Mouse (Mus musculus): ENCODE results near the gene Snx18. TPM values are rescaled to one million over a fixed set of nuclear protein-coding genes. Genes with fewer than 3 reads are reported as not detected.

The Snx18 gene
- total RNA-seq, 2 experiments from 2014 or later, result 20.1 to 25.7 TPM

GRCm38 (mm10) chr13:113597616-113598015, 20.7 kb downstream of the Snx18 start:
- DNase-seq, result no peak

- DNase-seq, result no peak
Observed at GRCm38 (mm10) chr13:113596821-113597541, 21.4 kb downstream of the Snx18 start.

DNA sequence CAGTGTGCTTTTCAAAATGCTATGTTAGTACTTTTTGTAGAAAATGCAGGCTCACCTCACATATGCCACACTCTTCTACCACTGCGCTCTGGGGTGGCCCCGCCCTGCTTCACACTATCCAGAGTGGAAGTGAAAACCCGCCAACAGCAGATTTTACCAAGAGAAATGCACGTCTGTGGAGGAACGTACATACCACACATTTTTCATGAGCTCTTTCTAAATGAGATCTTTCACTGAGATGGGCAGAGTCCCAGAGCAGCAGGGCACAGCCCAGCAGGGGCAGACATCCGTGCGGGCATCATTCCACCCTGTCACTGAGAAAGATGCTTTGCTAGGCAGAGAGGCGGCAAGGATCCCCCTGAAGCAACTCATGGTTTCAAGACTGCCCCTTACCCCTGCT, 22.4 kb downstream of the Snx18 start:
- DNase-seq, result no peak

DNA sequence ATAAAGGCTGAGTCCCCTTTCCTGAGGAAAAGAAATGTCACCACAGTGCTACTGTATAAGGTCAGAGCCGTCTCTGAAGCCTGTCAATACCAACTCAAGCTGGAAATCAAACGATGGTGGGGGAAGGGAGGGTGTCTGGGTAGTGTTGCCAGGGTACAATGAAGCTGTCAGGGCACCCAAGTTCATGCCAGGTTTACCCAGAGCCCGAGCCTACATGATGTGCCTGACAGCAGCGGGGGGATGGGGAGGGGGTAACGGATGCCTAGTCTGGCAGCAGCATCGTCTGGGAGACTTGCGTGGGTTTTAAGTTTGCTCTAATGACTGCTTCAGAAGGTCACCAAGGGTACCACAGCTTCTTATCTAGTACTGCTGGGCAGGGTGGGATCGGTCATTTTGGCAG, 23.1 kb downstream of the Snx18 start:
- no peak for DNase-seq

GRCm38 (mm10) chr13:113594361-113594760, 24.0 kb downstream of the Snx18 start:
- no peak for DNase-seq

GRCm38 (mm10) chr13:113593711-113594110, 24.7 kb downstream of the Snx18 start:
- DNase-seq, result no peak

DNA sequence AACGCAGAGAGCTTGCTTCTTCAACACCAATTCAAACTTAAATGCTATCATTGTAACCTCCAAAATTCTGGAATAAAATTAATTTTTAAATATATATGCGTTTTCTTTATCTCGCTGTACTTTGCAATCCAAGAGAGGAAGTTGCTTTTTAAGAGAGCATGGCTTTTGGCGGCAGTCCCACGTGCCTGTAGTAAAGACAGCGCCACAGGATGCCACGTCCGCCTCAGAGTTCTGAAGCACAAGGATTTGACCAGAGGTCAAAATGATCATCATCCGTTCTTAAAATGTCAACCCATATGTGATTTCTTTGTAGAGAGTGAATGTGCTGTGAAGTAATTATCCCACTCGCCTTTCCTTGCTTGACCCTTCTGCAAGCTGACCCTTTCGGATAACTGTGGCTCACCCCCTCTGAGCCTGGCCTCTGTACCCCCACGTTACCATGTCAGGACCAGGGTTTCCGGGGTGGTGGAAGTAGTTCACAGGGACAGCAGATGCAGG, 25.6 kb downstream of the Snx18 start:
- DNase-seq, result no peak

GRCm38 (mm10) chr13:113591336-113591735, 27.0 kb downstream of the Snx18 start:
- DNase-seq, result no peak

DNA sequence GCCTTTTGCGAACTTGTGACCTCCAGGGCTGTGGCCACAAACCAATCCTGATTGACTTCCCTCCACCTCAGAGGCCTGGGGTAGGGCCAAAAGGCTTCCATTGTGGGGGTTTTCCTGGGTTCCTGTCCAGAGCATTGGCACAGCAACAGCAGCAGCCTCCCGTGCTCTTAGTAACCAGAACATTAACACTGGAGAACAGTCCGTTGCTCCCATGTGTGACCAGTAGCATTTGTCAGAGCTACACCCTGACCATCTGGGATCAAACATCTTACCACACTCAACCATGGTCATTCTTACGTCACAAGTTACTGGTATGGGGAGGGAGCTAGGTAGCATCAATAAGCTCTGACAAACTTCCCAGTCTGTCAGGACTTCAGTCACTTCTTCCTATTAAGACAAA, 28.1 kb downstream of the Snx18 start:
- no peak for DNase-seq

DNA sequence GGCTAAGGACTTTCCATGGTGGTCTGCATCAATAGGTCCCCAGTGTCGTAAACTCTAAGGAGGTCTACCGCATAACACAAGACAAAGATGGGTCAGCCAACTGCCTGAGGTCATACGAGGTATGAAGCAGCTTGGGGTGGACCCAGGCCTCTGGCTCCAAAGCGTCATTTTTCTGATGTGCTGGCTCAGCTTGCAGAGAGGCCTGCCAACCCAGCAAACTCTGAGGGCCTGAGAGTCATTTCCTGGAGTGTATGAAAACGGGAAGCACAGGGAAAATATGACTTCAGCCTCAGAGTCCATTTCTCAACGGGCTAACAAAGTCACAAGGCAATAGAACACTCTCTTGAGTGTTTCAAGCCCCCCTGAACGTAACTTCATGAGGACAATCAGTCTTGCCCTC, 28.9 kb downstream of the Snx18 start:
- DNase-seq, result peak; percentile 39

GRCm38 (mm10) chr13:113587200-113587936, 31.0 kb downstream of the Snx18 start:
- no peak for DNase-seq

GRCm38 (mm10) chr13:113585606-113586005, 32.8 kb downstream of the Snx18 start:
- no peak for DNase-seq

DNA sequence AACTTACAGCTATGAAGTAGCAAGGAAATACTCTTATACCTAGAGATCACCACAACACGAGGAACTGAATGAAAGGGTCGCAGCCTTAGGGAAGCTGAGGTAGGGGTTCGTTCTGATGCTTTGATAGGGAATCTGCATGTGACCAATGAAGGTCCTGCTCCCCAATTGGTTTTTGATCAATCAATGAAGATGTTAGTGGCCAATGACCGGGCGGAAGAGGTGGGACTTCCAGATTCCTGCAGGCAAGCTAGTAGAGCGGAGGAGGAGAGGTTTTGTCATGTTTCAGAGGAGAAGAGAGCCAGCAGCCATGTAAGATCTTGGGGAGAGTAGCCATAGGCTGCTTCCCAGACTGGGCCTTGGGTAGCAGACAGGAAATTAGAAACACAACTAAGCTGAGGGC, 33.9 kb downstream of the Snx18 start:
- DNase-seq, result no peak

DNA sequence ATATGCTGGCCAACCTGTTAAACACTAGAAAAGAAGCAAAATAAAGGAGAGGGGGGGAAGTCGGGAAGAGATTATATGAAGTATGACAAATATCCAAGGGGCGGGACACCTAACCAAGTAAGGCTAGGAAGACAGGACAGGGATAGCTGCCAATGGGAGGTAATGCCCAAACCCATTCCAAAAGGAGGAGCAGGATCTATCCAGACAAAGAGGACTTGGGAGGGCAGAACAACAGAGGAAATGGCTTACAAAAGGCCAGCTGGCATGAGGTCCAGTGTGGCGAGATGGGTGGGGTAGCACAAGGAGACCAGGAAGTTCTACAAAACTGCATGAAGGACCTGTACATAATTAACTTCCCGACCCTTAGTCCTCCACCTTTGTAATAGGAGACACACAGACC, 34.8 kb downstream of the Snx18 start:
- no peak for DNase-seq

DNA sequence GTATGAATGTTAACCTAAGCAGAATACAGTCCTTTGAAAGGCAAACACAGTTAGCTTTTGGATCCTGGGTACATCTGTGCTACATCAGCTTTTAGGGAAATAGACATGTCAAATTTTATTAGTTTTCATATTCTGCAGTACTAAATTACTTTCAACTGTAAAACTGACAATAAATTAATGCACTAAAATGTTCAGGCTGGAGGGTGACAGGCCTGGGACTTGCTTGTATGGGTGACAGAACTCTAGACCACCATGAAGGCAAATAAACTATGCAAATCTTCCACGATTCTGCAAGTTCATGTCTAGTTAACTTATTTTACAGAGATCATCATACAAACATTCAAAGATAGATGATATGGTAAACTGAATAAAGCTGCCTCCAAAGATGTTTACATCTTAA, 36.3 kb downstream of the Snx18 start:
- no peak for DNase-seq

DNA sequence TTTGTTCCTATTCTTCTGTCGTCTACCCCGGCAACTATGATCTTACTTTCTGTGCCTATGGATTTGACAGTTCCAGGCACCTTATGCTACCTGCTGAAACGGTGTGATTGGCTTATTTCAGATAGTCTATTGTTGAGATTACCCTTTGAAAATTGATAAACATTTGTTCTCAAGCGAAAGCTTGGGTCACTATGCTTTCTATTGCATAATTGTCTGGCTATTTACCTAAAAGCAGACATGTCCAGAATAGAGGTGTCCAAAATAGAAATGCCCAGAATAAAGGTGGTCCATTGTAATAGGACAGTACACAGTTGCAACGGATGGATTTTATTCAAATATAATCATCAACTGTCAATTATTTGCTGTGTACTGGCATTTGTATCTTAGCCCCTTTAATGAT, 36.9 kb downstream of the Snx18 start:
- DNase-seq, result no peak

GRCm38 (mm10) chr13:113580400-113580790, 38.0 kb downstream of the Snx18 start:
- no peak for DNase-seq

DNA sequence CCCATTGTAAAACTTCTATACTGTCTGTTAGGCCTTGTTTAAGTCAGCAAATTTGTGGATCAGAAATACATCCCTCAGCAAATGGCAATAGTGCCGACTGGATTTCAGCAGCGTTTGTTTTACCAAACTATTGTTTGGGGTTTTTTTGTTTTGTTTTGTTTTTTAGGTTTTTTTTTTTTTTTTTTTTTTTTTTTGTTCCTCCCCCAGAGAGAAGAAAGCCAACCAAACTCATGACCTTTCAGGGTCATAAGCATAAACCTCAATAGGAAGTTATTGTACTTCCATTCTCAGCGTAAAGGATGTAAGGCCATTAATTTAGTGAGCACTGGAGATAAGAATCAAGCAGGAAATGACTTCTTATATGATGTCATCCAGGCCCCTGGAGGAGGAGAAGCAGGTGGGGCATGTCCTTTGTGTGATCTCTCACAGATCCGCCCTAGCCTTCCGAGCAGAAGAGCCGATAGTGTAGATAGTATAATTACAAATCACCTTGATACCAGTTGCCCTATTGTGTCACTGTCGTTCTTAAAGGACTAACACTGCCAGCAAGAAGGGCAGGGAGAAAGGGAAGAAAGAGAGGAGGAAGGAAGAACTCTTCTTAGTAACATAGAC, 38.5 kb downstream of the Snx18 start:
- no peak for DNase-seq

DNA sequence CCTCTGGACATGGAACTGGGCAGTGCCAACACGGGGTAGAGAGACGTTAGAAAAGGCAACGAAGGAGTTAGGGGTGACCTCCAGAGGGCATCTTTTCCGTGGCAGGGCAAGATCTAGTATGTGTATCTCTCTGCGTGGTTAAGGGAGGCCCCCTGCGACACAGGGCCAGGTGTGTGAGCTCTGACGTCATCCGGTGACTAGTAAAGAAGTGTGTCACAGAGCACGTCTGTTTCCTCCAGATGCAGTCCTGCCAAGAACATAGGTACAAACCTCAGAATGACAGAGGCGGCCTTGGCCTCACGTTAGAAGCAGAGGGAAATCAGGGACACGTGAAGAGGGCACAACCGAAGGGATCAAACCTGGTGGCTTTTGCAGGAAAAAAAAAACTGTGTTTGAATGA, 44.1 kb downstream of the Snx18 start:
- DNase-seq, result no peak

DNA sequence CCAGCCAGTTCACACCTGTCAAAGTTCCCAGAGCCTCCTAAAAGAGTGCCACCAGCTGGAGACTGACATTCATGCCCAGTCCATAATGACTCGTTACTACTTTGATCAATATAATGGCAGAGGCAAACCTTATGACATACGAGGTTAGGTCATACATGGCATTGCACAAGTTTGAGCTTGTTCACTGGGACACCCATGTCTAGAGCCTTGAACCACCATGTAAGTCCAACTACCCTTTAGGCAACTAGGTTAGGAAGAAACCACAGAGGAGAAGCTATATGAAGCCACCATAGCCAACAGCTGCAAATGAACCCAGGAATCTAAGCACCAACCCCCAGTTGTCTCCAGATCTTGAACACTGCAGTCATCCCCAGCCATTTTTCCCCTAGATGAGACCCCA, 45.0 kb downstream of the Snx18 start:
- no peak for DNase-seq

GRCm38 (mm10) chr13:113572046-113572686, 46.2 kb downstream of the Snx18 start:
- DNase-seq, result peak; percentile 49

DNA sequence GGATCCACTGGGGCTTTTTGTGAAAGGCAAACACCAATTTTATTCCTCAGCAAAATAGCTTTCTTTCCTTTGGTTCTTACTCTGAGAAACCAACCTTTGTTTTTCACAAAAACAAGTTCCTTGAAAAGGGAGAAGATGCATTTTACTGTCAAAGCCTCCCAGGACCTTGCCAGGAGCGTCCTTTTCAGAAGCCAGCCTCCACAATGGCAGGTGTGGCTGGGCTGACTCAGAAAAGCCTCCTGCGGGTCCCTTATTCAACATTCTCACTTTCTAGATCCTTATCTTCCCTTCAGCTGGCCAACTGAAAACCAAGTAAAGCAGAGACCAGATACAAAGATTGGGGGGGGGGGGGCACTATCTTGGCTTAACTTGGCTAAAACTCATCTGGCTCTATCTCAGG, 48.8 kb downstream of the Snx18 start:
- DNase-seq, result no peak

DNA sequence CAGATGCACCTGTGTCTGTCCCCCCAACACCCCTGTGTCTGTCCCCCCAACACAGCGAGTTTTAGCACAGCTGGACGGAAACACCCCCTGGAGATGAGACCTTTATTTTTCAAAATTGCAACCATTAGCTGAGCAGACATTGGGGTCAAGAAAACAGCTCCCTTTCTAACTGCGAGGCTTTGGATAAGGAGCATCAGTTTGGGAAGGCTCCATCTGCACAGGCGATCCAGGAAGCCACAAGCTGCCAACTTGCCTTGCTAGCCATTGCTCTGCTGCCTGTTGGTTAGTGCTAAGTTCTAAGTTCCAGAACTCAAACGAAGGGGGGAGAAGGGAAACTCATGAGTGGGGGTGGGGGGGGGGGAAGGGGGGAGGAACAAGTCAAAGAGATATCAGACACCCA, 51.4 kb downstream of the Snx18 start:
- no peak for DNase-seq

Data from gastrocnemius, postnatal 10 days (tissue).